Mouse (Mus musculus): ENCODE results near the gene Iars2. TPM values are rescaled to one million over a fixed set of nuclear protein-coding genes. Genes with fewer than 3 reads are reported as not detected.

Iars2 gene
- polyA plus RNA-seq, 1 experiment from 2014 or later: 46.9 TPM

DNA sequence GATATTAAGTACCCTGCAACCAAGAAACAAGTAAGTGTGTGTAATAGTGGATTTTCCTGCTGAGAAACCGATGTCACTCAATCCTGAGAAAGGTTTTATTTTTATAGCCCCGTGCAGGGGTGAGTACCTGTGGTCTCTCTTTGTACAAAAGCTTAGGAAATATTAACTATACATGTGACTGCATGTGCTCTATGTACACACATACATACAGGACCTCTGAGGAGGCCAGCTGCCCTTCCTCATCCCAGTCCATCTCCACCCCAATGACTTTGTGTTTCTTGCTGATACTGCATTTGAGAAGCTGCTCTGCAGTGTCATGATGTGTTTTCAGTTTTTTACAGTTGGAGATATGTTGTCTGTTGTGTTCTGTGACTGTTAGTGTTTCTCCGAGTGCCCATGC is 76.8 kb downstream of the Iars2 start:
- no peaks in the 10 kb centered on the region for H3K9me3 ChIP-seq (replicated peaks)
- no peak overlapping the region for H3K4me3 ChIP-seq
- no peak overlapping the region for H3K4me2 ChIP-seq
- H3K27ac ChIP-seq (ENCODE audit: poor library complexity, severe bottlenecking): 0 out of 2 replicates have a peak overlapping the region, but pooled peaks have one; percentile 0
- WGBS: 83% methylated on average over 3 of the region's 3 CpGs
- no peaks in the 10 kb centered on the region for H3K27me3 ChIP-seq (replicated peaks)
- no peak for ATAC-seq (ENCODE audit: insufficient number of reproducible peaks, low FRiP score)
- peaks cover 33% of the 10 kb centered on the region for H3K4me1 ChIP-seq (replicated peaks)
- peaks cover 60% of the 10 kb centered on the region for H3K36me3 ChIP-seq
- no peak overlapping the region for H3K9ac ChIP-seq

DNA sequence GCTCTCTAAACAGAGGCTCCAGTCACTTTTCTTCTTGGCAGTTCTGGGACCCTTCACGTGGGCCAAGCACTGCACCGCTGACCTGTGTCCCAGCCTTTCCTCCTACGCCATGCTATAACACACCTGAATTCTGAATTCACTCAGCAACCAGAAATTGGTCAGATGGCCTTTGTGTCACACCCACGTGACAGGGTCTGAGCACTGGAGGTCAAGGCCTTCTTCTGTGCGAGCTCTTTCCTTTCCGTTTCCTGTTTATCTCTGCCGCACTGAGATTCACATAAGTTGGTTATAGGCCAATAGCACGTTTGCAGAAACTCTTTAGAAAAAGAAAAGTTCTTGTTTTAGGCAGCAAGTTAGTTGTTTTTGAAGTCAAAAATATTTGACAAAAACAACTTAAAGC is 80.5 kb downstream of the Iars2 start:
- 82% methylated on average over 8 of the region's 8 CpGs for WGBS
- Histone ChIP-seq H3K36me3 (peaks cover 77% of the 10 kb centered on the region), H3K27ac (ENCODE audit: poor library complexity, severe bottlenecking) (no peak overlapping the region), H3K9me3 (replicated peaks) (no peaks in the 10 kb centered on the region), H3K4me2 (no peak overlapping the region), H3K27me3 (replicated peaks) (no peaks in the 10 kb centered on the region), H3K4me3 (no peak overlapping the region), H3K9ac (no peak overlapping the region), H3K4me1 (replicated peaks) (peaks cover 24% of the 10 kb centered on the region)
- no peak for ATAC-seq (ENCODE audit: insufficient number of reproducible peaks, low FRiP score)

DNA sequence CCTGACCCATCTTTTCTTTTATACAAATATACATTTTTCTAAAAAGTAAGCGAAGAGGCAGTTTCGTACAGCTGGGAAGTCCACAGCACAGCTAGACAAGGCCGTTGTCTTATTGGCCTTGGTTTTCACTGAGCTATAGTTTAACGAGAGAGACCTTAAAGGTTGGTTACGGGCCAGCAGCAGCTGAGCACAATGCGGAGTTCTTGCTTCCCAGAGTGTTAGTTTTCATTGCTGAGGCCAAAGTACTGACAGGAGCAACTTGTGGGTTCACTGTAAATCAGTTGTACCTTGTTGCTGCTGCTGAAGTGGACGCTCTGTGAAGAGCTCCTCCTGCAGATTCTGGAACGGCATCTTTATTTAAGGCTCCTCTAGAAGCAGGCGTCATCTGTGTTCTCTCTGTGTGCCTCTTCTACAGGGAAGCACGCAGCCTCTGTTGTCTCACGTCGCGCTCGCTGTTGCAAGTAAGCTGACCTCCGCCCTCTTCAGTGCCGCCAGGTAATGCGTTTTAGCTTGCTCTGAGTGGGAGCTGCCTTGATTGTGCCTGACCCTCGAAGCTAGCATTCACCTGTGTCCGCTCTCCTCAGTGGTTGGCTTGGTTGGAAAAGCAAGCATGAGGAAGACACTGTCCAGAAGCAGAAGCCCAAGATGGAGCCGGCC is 81.6 kb downstream of the Iars2 start:
- Histone ChIP-seq H3K27me3 (replicated peaks) (no peaks in the 10 kb centered on the region), H3K4me1 (replicated peaks) (peaks cover 13% of the 10 kb centered on the region), H3K9ac (no peak overlapping the region), H3K36me3 (peaks cover 77% of the 10 kb centered on the region), H3K27ac (ENCODE audit: poor library complexity, severe bottlenecking) (no peak overlapping the region), H3K9me3 (replicated peaks) (no peaks in the 10 kb centered on the region), H3K4me2 (no peak overlapping the region), H3K4me3 (no peak overlapping the region)
- WGBS: 91% methylated on average over 20 of the region's 20 CpGs
- no peak for ATAC-seq (ENCODE audit: insufficient number of reproducible peaks, low FRiP score)

DNA sequence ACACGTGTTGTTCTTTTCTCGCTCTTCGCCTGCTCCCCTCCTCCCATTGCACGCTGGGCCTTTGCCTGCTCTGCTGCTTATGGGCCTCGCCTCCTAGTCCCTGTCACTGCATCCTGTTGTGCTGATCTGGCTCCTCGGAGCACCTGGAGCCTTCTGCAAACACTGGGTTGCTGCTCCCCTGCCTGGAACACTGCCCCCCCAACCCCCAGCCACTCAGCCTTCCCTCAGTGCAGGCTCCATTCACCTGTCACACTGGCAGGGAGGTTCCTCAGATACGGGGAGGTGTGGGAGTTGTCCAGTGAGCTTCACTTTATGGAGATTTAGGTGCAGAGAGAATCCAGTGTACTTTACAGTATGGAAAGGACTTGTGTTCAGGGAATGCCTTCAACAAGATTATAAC is 83.7 kb downstream of the Iars2 start:
- no peaks in the 10 kb centered on the region for H3K27me3 ChIP-seq (replicated peaks)
- ATAC-seq (ENCODE audit: insufficient number of reproducible peaks, low FRiP score): no peak
- peaks cover 79% of the 10 kb centered on the region for H3K36me3 ChIP-seq
- 83% methylated on average over 7 of the region's 7 CpGs for WGBS
- no peak overlapping the region for H3K4me2 ChIP-seq
- no peak overlapping the region for H3K4me3 ChIP-seq
- H3K4me1 ChIP-seq (replicated peaks): no peaks in the 10 kb centered on the region
- H3K9ac ChIP-seq: no peak overlapping the region
- H3K27ac ChIP-seq (ENCODE audit: poor library complexity, severe bottlenecking): no peak overlapping the region
- H3K9me3 ChIP-seq (replicated peaks): no peaks in the 10 kb centered on the region

DNA sequence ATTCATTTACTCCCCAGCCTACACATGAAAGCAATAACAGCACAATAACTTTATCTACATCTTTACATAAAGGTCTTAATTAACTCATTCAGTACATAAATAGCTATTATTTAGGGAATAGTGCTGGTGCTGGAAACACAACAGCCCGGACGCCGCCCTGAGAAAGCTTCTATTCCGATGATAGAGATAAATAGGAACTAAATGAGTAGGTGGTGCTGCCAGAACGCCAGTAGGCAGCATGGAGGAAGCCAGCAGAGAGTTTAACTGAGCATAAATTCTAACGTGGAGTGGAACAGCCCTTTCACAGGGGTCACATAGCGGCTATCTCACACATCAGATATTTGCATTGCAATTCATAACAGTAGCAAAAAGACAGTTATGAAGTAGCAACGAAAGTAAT is 86.2 kb downstream of the Iars2 start:
- H3K4me1 ChIP-seq (replicated peaks): no peaks in the 10 kb centered on the region
- H3K4me2 ChIP-seq: no peak overlapping the region
- no peak overlapping the region for H3K27ac ChIP-seq (ENCODE audit: poor library complexity, severe bottlenecking)
- H3K9me3 ChIP-seq (replicated peaks): no peaks in the 10 kb centered on the region
- 89% methylated on average over 8 of the region's 8 CpGs for WGBS
- H3K36me3 ChIP-seq: peaks cover 74% of the 10 kb centered on the region
- no peak overlapping the region for H3K4me3 ChIP-seq
- no peak overlapping the region for H3K9ac ChIP-seq
- no peak for ATAC-seq (ENCODE audit: insufficient number of reproducible peaks, low FRiP score)
- no peaks in the 10 kb centered on the region for H3K27me3 ChIP-seq (replicated peaks)

DNA sequence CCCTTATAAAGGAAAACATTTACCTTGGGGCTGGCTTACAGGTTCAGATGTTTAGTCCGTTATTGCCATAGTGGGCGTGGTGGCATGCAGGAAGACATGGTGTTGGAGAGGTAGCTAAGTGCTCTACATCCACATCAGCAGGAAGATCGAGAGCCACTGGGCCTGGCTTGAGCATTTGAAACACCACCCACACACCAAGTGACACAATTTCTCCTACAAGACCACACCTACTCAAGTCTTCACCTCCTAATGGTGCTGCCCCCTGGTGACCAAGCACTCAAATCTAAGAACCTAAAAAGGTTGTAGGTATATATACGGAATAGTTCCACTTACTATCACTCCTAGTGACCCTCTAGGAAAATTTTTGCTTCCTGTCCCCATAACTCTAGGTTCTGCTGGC is 92.7 kb downstream of the Iars2 start:
- 83% methylated on average over 4 of the region's 4 CpGs for WGBS
- Histone ChIP-seq H3K4me3 (no peak overlapping the region), H3K4me1 (replicated peaks) (peaks cover 6% of the 10 kb centered on the region; the same call in 1 of the 2 replicates), H3K4me2 (no peak overlapping the region), H3K27me3 (replicated peaks) (no peaks in the 10 kb centered on the region), H3K27ac (ENCODE audit: poor library complexity, severe bottlenecking) (no peak overlapping the region), H3K9ac (no peak overlapping the region), H3K36me3 (peaks cover 55% of the 10 kb centered on the region), H3K9me3 (replicated peaks) (no peaks in the 10 kb centered on the region)
- no peak for ATAC-seq (ENCODE audit: insufficient number of reproducible peaks, low FRiP score)

DNA sequence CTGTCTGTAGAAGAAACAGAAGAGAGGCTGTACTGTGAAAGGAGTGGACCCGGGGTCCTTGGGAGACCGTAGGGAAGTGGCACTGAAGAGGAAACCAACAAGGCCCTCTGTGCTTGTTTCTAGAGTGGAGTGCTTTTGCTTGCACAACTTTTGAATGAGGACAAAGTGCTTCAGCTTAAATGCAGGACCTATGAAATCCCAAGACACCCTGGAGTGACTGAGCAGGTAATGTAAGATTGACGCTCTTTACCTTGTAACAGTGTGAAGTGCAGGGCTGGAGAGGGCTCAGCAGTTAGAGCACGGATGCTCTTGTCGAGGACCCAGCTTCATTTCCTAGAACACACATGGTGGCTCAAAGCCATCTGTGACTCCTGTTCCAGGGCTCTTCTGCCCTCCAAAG is 93.4 kb downstream of the Iars2 start:
- Histone ChIP-seq H3K4me3 (no peak overlapping the region), H3K9ac (no peak overlapping the region), H3K27ac (ENCODE audit: poor library complexity, severe bottlenecking) (no peak overlapping the region), H3K27me3 (replicated peaks) (no peaks in the 10 kb centered on the region), H3K9me3 (replicated peaks) (no peaks in the 10 kb centered on the region), H3K4me2 (no peak overlapping the region), H3K4me1 (replicated peaks) (peaks cover 6% of the 10 kb centered on the region; the same call in 1 of the 2 replicates), H3K36me3 (peaks cover 48% of the 10 kb centered on the region)
- ATAC-seq (ENCODE audit: insufficient number of reproducible peaks, low FRiP score): no peak
- WGBS: 94% methylated on average over 5 of the region's 5 CpGs

MicroRNA genes within 50 kb of the gene (microRNA counts, 519-probe panel; counts per million panel counts)
- 2,141 counts per million, percentile 7 among the panel's probes with 10 or more counts for microRNA mmu-miR-194
- microRNA mmu-miR-664: not detected

Small RNA genes within 50 kb of the gene (microRNA-seq; reads per million reads assigned to microRNA genes)
- gene Mir194-1 (52.6 reads per million, percentile 43 among the genes with 10 or more reads in this experiment), gene Mir215 (333 reads per million, percentile 67 among the genes with 10 or more reads in this experiment), gene Mir664 (18.4 reads per million, percentile 32 among the genes with 10 or more reads in this experiment)

Other genes with a start within 250 kb of the Iars2 start
- 19.0 and 19.1 TPM in 2 replicates for gene Rab3gap2, start 125.3 kb downstream of the Iars2 start, polyA plus RNA-seq (2016; fragmentation: Nextera tagmentation; extraction: Ambion mirVana)
- gene Bpnt1, start 2.8 kb upstream of the Iars2 start, polyA plus RNA-seq (2016; fragmentation: Nextera tagmentation; extraction: Ambion mirVana): 28.6 and 29.0 TPM in 2 replicates
- gene Eprs, start 33.6 kb upstream of the Iars2 start, polyA plus RNA-seq (2016; fragmentation: Nextera tagmentation; extraction: Ambion mirVana): 110 and 115 TPM in 2 replicates
- 1.5 and 1.8 TPM in 2 replicates for gene Slc30a10, start 125.5 kb upstream of the Iars2 start, polyA plus RNA-seq (2016; fragmentation: Nextera tagmentation; extraction: Ambion mirVana)